Mouse (Mus musculus) lung, postnatal 0 days (tissue): ENCODE results near the gene Stom.

Experiments
- CTCF ChIP-seq: IDR thresholded peaks from 2 replicates; pipeline ENCODE4 v1.5.1; 2016; ENCODE audit warnings: antibody characterized with exemption, mild to moderate bottlenecking
- EP300 ChIP-seq: IDR thresholded peaks from 2 replicates; pipeline ENCODE4 v1.6.1; 2016; ENCODE audit warnings: antibody characterized with exemption, mild to moderate bottlenecking, control low read depth

- TF ChIP-seq EP300 (0 out of 2 replicates have a peak, but pooled peaks have one; percentile 54), CTCF (no peak)
These were observed 67.6 kb downstream of the Stom start for GRCm38 (mm10) chr2:35269136-35269535.
